Mouse (Mus musculus) forebrain, embryonic 14.5 days (tissue): ENCODE data around the gene Tube1. TPM values are rescaled to one million over a fixed set of nuclear protein-coding genes. Genes with fewer than 3 reads are reported as not detected.
"Not testable (repeated sequence)": the region's sequence is repeated elsewhere in the genome, so short reads cannot be mapped to it uniquely, and the experiment has no call there.

ENCODE experiments used
- ATAC-seq: fragments of 200-750 bp; cut with Nextera tagmentation; 2 replicates; pipeline ENCODE4 v1.8.0; 2017; ENCODE audit warnings: mild to moderate bottlenecking, moderate library complexity
- DNase-seq: peaks from one replicate; pipeline ENCODE4 v3.0.0-alpha.2; 2015; ENCODE audit warnings: low spot score
- H3K27ac ChIP-seq: fragments of 300-500 bp; sonication (generic); 2 replicates; pipeline ENCODE4 v1.5.1; 2014; ENCODE audit warnings: low read depth, mild to moderate bottlenecking, control low read depth, low read length, moderate library complexity
- H3K27me3 ChIP-seq: fragments of 300-500 bp; sonication (generic); replicated peaks from 2 replicates; pipeline ENCODE4 v1.6.1; 2014; ENCODE audit warnings: low read length, control low read depth, mixed read lengths; ENCODE audit not compliant: control insufficient read depth, insufficient read depth
- H3K36me3 ChIP-seq: fragments of 300-500 bp; sonication (generic); 2 replicates; pipeline ENCODE4 v1.6.1; 2014; ENCODE audit warnings: low read length, control low read depth; ENCODE audit not compliant: control insufficient read depth, insufficient read depth
- H3K4me1 ChIP-seq: fragments of 300-500 bp; sonication (generic); 2 replicates; pipeline ENCODE4 v1.6.1; 2014; ENCODE audit warnings: antibody characterized with exemption, low read length, control low read depth; ENCODE audit not compliant: control insufficient read depth, insufficient read depth
- H3K4me2 ChIP-seq: fragments of 300-500 bp; sonication (generic); 2 replicates; pipeline ENCODE4 v1.6.1; 2014; ENCODE audit warnings: mild to moderate bottlenecking, control low read depth, low read length
- H3K4me3 ChIP-seq: fragments of 300-500 bp; sonication (generic); 2 replicates; pipeline ENCODE4 v1.5.1; 2014; ENCODE audit warnings: low read depth, low read length, control low read depth
- H3K9ac ChIP-seq: fragments of 300-500 bp; sonication (generic); 2 replicates; pipeline ENCODE4 v1.6.1; 2014; ENCODE audit warnings: mild to moderate bottlenecking, low read length, control low read depth, moderate library complexity
- H3K9me3 ChIP-seq: fragments of 300-500 bp; sonication (generic); replicated peaks from 2 replicates; pipeline ENCODE4 v1.6.1; 2016; ENCODE audit warnings: low read length, control low read depth, mixed read lengths; ENCODE audit not compliant: control insufficient read depth
- WGBS: fragments of 180-500 bp; shearing (Covaris S2); extraction: QIAGEN DNeasy Blood & Tissue Kit; methylation state at CpG from one replicate; pipeline ENCODE4 v1.1.7; 2014; 5-methylcytosine and 5-hydroxymethylcytosine counted together
- polyA plus RNA-seq: library from polyadenylated mRNA; unstranded; fragments of >200 nt; fragmentation: Nextera tagmentation; extraction: Ambion mirVana; gene quantifications from 2 replicates; pipeline ENCODE4 v1.2.1, GENCODE M21; 2014

Tube1 gene
- polyA plus RNA-seq, 1 experiment from 2014 or later = 12.1 TPM

- H3K4me3 ChIP-seq = peak overlapping the region; percentile 35
- H3K9me3 ChIP-seq = no peaks in the 10 kb centered on the region
- H3K27ac ChIP-seq = peak overlapping the region; percentile 92
- WGBS = 8% methylated on average over 26 of the region's 26 CpGs
- H3K4me1 ChIP-seq = peaks cover 20% of the 10 kb centered on the region
- H3K36me3 ChIP-seq = no peaks in the 10 kb centered on the region
- peak overlapping the region; percentile 64 for H3K4me2 ChIP-seq
- no peaks in the 10 kb centered on the region for H3K27me3 ChIP-seq
- H3K9ac ChIP-seq = peak overlapping the region; percentile 58
- DNase-seq (peak; percentile 97), ATAC-seq (peak; percentile 84)
Observed at GRCm38 (mm10) chr10:39171603-39172539, 38.1 kb downstream of the Tube1 start.

- Histone ChIP-seq H3K4me1 (peaks cover 20% of the 10 kb centered on the region), H3K36me3 (no peaks in the 10 kb centered on the region), H3K4me3 (peak overlapping the region; percentile 35; the same call in 1 of the 2 replicates), H3K9ac (peak overlapping the region; percentile 41; the same call in 1 of the 2 replicates), H3K9me3 (no peaks in the 10 kb centered on the region), H3K27ac (peak overlapping the region; percentile 92), H3K27me3 (no peaks in the 10 kb centered on the region), H3K4me2 (peak overlapping the region; percentile 64)
- no peak for ATAC-seq
- 80% methylated on average over 6 of the region's 6 CpGs for WGBS
- DNase-seq = no peak
Observed at GRCm38 (mm10) chr10:39172540-39172931, 38.8 kb downstream of the Tube1 start.

GRCm38 (mm10) chr10:39173077-39173476, 39.3 kb downstream of the Tube1 start:
- Histone ChIP-seq H3K27ac (peak overlapping the region; percentile 92), H3K27me3 (no peaks in the 10 kb centered on the region), H3K4me2 (peak overlapping the region; percentile 64), H3K4me1 (peaks cover 20% of the 10 kb centered on the region), H3K4me3 (no peak overlapping the region; the same call in 1 of the 2 replicates), H3K9me3 (no peaks in the 10 kb centered on the region), H3K9ac (peak overlapping the region; percentile 18; the same call in 1 of the 2 replicates), H3K36me3 (no peaks in the 10 kb centered on the region)
- ATAC-seq (no peak), DNase-seq (peak; percentile 79)
- 38% methylated on average over 13 of the region's 13 CpGs for WGBS

- H3K4me3 ChIP-seq = no peak overlapping the region
- DNase-seq (no peak), ATAC-seq (no peak)
- H3K4me2 ChIP-seq = no peak overlapping the region
- H3K27me3 ChIP-seq = no peaks in the 10 kb centered on the region
- H3K36me3 ChIP-seq = no peaks in the 10 kb centered on the region
- H3K9me3 ChIP-seq = no peaks in the 10 kb centered on the region
- H3K4me1 ChIP-seq = peaks cover 15% of the 10 kb centered on the region; the same call in 1 of the 2 replicates
- H3K27ac ChIP-seq = no peak overlapping the region
- H3K9ac ChIP-seq = no peak overlapping the region
- 91% methylated on average over 5 of the region's 5 CpGs for WGBS
Observed at GRCm38 (mm10) chr10:39176981-39177380, 43.2 kb downstream of the Tube1 start.

GRCm38 (mm10) chr10:39184864-39185544, 51.2 kb downstream of the Tube1 start:
- no peaks in the 10 kb centered on the region for H3K9me3 ChIP-seq
- H3K4me1 ChIP-seq = no peaks in the 10 kb centered on the region
- DNase-seq (peak; percentile 40), ATAC-seq (no peak)
- H3K4me2 ChIP-seq = no peak overlapping the region
- H3K9ac ChIP-seq = no peak overlapping the region
- WGBS = 79% methylated on average over 8 of the region's 8 CpGs
- H3K4me3 ChIP-seq = no peak overlapping the region
- no peaks in the 10 kb centered on the region for H3K36me3 ChIP-seq
- no peaks in the 10 kb centered on the region for H3K27me3 ChIP-seq
- H3K27ac ChIP-seq = no peak overlapping the region

DNA sequence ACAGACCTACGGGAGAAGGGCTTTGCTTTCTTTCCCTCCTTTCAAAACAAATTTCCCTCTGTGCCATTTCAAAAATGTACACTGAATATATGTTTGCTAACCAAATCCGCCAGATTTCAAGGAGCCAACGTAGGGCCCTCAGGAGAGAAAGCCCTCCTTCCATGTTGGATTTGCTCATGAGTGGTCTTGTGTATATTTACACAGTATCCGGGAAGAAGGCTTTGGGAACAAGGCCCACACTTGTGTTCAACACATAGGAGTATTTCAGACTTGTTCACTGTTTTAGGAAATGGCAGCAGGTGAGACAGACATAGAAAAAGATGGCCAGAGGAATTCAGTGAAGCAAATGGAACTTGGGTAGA, 51.8 kb downstream of the Tube1 start:
- Histone ChIP-seq H3K27ac (no peak overlapping the region), H3K4me1 (no peaks in the 10 kb centered on the region), H3K9me3 (no peaks in the 10 kb centered on the region), H3K4me3 (no peak overlapping the region), H3K27me3 (no peaks in the 10 kb centered on the region), H3K4me2 (no peak overlapping the region), H3K36me3 (no peaks in the 10 kb centered on the region), H3K9ac (no peak overlapping the region)
- ATAC-seq (no peak), DNase-seq (no peak)
- WGBS = 81% methylated on average over 4 of the region's 4 CpGs

DNA sequence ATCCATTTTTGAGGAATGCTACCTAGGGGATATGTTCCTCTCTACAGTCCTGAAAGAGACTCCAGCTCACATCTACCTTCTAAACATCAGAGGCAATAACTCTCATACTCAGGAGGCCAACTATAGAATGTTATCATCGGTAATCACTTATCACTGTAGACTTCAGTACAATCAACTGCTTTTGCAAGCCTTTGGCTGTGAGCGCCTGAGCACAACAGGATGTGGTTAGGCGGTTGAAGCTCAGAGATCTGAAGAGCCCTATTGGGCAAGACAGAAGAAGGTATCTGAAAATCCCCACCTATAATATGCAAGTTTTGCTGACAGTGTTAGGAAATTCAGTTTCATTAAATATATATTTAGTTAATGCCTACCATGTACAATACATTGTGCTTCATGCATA, 58.9 kb downstream of the Tube1 start:
- Histone ChIP-seq H3K27ac (no peak overlapping the region), H3K36me3 (no peaks in the 10 kb centered on the region), H3K4me1 (no peaks in the 10 kb centered on the region), H3K9me3 (no peaks in the 10 kb centered on the region), H3K4me3 (no peak overlapping the region), H3K9ac (no peak overlapping the region), H3K27me3 (no peaks in the 10 kb centered on the region), H3K4me2 (no peak overlapping the region)
- 95% methylated on average over 3 of the region's 3 CpGs for WGBS
- ATAC-seq = no peak
- no peak for DNase-seq

GRCm38 (mm10) chr10:39198216-39198615, 64.4 kb downstream of the Tube1 start:
- H3K9ac ChIP-seq, H3K27me3 ChIP-seq, H3K4me2 ChIP-seq, H3K4me1 ChIP-seq, DNase-seq, ATAC-seq, H3K27ac ChIP-seq, H3K4me3 ChIP-seq, H3K36me3 ChIP-seq, H3K9me3 ChIP-seq: not testable (repeated sequence)
- 96% methylated on average over 10 of the region's 11 CpGs for WGBS
